Mouse (Mus musculus) adrenal gland, postnatal 14 days (tissue): ENCODE measurements around the gene Gbp2b. TPM values are rescaled to one million over a fixed set of nuclear protein-coding genes. Genes with fewer than 3 reads are reported as not detected.

Source experiments
- DNase-seq: peaks from one replicate; pipeline ENCODE4 v3.0.0; 2021; ENCODE audit warnings: mixed read lengths
- microRNA-seq, 2 experiments: library from miRNA; unstranded; fragments of <30 nt; microRNA quantifications; one replicate each; pipeline ENCODE4 v1.2.0; 2021
- total RNA-seq: library from RNA; stranded (reverse); gene quantifications from 2 replicates; pipeline ENCODE4 v1.2.3, GENCODE M21; 2021

The Gbp2b gene
- total RNA-seq, 1 experiment from 2014 or later: 0.26 TPM

GRCm38 (mm10) chr3:142620956-142621562 lies 26.4 kb downstream of the Gbp2b start:
- DNase-seq: peak; percentile 18

DNA sequence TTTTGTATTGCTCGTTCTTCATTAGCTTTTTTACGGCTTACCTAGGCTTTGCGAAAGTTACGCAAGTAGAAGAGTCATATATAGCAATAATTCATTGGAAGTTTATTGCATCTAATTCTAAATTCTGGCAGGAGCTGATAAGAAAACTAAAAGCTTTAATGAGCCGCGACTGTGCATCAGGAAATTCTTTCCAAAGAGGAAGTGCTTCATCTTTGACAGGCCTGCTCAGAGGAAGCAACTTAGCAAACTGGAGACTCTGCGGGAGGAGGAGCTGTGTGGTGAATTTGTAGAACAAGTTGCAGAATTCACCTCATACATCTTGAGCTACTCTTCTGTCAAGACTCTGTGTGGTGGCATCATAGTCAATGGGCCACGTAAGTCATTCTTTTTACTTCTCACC lies 35.7 kb downstream of the Gbp2b start:
- DNase-seq: no peak

GRCm38 (mm10) chr3:142640201-142640600 lies 45.6 kb downstream of the Gbp2b start:
- peak; percentile 82 for DNase-seq

- peak; percentile 71 for DNase-seq
Observed at GRCm38 (mm10) chr3:142645949-142646348, 51.3 kb downstream of the Gbp2b start.

GRCm38 (mm10) chr3:142647836-142648235 lies 53.2 kb downstream of the Gbp2b start:
- peak; percentile 26 for DNase-seq

- DNase-seq: no peak
Observed at GRCm38 (mm10) chr3:142650205-142650604, 55.6 kb downstream of the Gbp2b start.

GRCm38 (mm10) chr3:142664723-142665122 lies 70.1 kb downstream of the Gbp2b start:
- no peak for DNase-seq

Small RNA genes within 50 kb of the gene (microRNA-seq; reads per million reads assigned to microRNA genes)
- 0 reads per million in 2 experiments for gene Mir6381

Other genes starting within 250 kb of the Gbp2b start
- 58.7 and 62.7 TPM in 2 replicates for gene Pdlim5, start 199.2 kb upstream of the Gbp2b start, total RNA-seq
- gene Gbp5, start 100.9 kb upstream of the Gbp2b start, total RNA-seq: 2.6 and 5.7 TPM in 2 replicates
- 9.4 and 12.2 TPM in 2 replicates for gene Gbp7, start 64.5 kb upstream of the Gbp2b start, total RNA-seq
- gene Gbp3, start 34.8 kb upstream of the Gbp2b start, total RNA-seq: 8.1 and 14.5 TPM in 2 replicates
- 11.8 and 12.7 TPM in 2 replicates for gene Gbp2, start 25.8 kb downstream of the Gbp2b start, total RNA-seq
- 32.6 and 41.8 TPM in 2 replicates for gene Kyat3, start 106.2 kb downstream of the Gbp2b start, total RNA-seq
- 57.3 and 57.5 TPM in 2 replicates for gene Gtf2b, start 170.2 kb downstream of the Gbp2b start, total RNA-seq